Mouse (Mus musculus) neural tube, embryonic 12.5 days (tissue): ENCODE results near the gene Zfp202. TPM values are rescaled to one million over a fixed set of nuclear protein-coding genes. Genes with fewer than 3 reads are reported as not detected.

Source experiments
- ATAC-seq: fragments of 200-750 bp; cut with Nextera tagmentation; 2 replicates; pipeline ENCODE4 v1.8.0; 2017; ENCODE audit warnings: low read depth, mild to moderate bottlenecking, moderate TSS enrichment, moderate library complexity; ENCODE audit not compliant: low FRiP score
- H3K27ac ChIP-seq: fragments of 300-500 bp; sonication (generic); 2 replicates; pipeline ENCODE4 v1.5.1; 2016
- H3K27me3 ChIP-seq: fragments of 300-500 bp; sonication (generic); replicated peaks from 2 replicates; pipeline ENCODE4 v1.6.1; 2016; ENCODE audit warnings: mild to moderate bottlenecking
- H3K36me3 ChIP-seq: fragments of 300-500 bp; sonication (generic); 2 replicates; pipeline ENCODE4 v1.6.1; 2016; ENCODE audit warnings: mild to moderate bottlenecking
- H3K4me1 ChIP-seq: fragments of 300-500 bp; sonication (generic); 2 replicates; pipeline ENCODE4 v1.6.1; 2016
- H3K4me2 ChIP-seq: fragments of 300-500 bp; sonication (generic); replicated peaks from 2 replicates; pipeline ENCODE4 v1.6.1; 2016; ENCODE audit warnings: mild to moderate bottlenecking
- H3K4me3 ChIP-seq: fragments of 300-500 bp; sonication (generic); 2 replicates; pipeline ENCODE4 v1.5.1; 2016
- H3K9ac ChIP-seq: fragments of 300-500 bp; sonication (generic); 2 replicates; pipeline ENCODE4 v1.6.1; 2016; ENCODE audit warnings: mild to moderate bottlenecking
- H3K9me3 ChIP-seq: fragments of 300-500 bp; sonication (generic); 2 replicates; pipeline ENCODE4 v1.6.1; 2016; ENCODE audit warnings: mild to moderate bottlenecking
- WGBS: fragments of 180-500 bp; shearing (Covaris S2); methylation state at CpG from one replicate; pipeline ENCODE4 v1.1.7; 2016; 5-methylcytosine and 5-hydroxymethylcytosine counted together
- polyA plus RNA-seq: library from polyadenylated mRNA; unstranded; fragments of >200 nt; fragmentation: Nextera tagmentation; extraction: Ambion mirVana; gene quantifications from 2 replicates; pipeline ENCODE4 v1.2.1, GENCODE M21; 2016

The Zfp202 gene
- polyA plus RNA-seq, 1 experiment from 2014 or later: 8.1 TPM

DNA sequence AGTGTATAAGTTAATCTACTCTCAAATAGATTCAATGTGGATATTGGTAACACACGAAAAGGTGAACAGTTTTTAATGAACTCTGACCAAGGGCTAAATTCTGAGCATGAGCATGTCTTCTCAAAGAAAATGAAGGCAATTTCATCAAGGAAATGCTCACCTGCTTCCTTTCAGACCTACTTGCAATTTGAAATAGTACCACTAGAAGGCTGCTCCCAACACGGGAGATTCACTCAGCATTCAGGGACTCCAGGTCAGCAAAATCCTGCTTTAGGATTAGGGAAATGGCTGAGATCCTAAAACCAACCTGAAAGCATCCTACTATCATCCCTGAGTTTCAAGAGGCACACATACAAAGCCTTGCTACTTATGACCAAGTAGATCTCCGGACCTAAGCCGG lies 32.2 kb downstream of the Zfp202 start:
- Histone ChIP-seq H3K4me3 (no peak overlapping the region), H3K9ac (no peak overlapping the region)

DNA sequence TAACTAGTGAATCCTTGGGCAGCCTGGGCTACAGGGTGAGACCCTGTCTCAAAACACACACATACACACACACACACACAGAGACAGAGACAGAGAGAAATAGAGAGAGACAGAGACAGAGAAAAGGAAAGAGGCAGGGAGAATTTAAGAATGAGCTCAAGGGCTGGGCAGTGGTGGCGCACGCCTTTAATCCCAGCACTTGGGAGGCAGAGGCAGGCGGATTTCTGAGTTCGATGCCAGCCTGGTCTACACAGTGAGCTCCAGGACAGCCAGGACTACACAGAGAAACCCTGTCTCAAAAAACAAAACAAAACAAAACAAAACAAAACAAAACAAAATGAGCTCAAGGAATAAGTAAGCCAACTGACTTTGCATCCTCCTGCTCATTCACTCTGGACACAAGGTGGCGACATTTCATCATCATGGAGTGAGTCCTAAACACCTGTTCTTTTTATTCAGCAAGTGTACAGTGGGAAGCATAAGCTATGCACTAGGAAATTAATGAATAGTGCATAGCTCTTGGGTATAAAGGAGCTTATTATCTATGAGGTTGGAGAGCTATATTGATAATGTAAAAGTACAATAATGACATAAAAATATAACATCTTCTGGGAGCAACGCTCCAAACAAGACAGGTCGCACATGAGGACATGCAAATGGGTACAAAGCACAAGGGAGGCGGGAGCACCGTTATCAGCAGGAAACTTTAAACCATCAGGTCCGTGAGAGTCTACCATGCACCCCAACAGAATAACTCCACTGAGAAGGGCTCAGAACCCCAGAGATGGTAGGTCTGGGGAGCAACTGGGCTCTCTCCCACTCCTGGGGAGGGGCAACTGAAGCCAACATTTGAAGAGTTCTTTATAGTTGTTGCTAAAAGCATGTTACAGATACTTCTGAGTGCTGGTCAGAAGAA lies 36.0 kb downstream of the Zfp202 start:
- Histone ChIP-seq H3K4me3 (no peak overlapping the region), H3K4me1 (no peaks in the 10 kb centered on the region), H3K9me3 (no peaks in the 10 kb centered on the region), H3K36me3 (no peaks in the 10 kb centered on the region), H3K9ac (no peak overlapping the region), H3K4me2 (no peak overlapping the region), H3K27me3 (no peaks in the 10 kb centered on the region), H3K27ac (no peak overlapping the region)
- 75% methylated on average over 10 of the region's 10 CpGs for WGBS
- 0 out of 2 replicates have a peak, but pooled peaks have one; percentile 48 for ATAC-seq

More for the DNA sequence above, 32.2 kb downstream of the Zfp202 start:
- H3K36me3 ChIP-seq: no peaks in the 10 kb centered on the region
- no peaks in the 10 kb centered on the region for H3K4me1 ChIP-seq
- H3K27me3 ChIP-seq: no peaks in the 10 kb centered on the region
- H3K4me2 ChIP-seq: no peak overlapping the region
- WGBS: 78% methylated on average over 4 of the region's 4 CpGs
- H3K27ac ChIP-seq: no peak overlapping the region
- no peaks in the 10 kb centered on the region for H3K9me3 ChIP-seq
- no peak for ATAC-seq

DNA sequence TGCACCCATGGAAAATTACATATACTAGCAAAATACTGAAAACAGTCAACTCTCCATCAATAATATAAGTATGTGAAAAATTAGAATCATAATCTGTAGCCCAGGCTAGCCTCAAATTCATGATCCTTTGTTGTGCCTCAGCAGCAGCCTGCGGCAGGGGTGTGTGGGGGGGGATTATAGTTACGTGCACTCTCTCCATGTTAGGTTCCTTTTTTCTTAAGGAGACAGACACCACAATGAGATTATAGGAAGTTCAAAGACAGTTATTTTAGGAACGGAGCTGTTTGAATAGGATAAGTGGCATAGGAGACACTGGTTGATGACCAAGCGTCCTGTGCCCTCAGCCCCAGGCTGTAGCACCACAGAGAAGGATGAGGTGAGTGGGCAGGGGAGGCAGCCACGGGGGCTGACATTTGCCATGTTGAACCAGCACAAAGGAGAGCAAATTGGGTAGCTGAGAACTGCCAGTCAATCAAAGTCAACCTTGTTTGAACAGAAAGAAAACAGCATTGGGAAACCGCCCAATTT lies 36.8 kb downstream of the Zfp202 start:
- WGBS: 73% methylated on average over 6 of the region's 6 CpGs
- ATAC-seq: no peak

DNA sequence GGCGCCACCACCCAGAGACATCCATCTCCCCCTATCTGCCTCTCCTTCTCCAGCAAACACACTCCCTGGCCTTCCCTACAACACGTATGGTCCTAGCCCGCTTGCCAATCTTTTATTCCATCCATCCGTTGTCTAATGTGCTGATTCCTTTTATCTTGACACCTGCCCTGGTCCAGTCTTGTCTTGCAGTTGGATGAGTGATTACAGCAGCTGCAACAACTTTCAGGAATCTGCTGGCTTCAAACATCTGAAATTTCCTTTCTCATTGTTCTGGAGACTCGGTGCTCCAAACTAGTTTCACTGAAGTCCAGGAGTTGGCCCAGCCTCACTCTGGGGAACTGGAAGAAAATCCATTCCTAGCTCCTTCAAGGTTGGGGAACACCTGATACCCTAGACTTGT lies 37.4 kb downstream of the Zfp202 start:
- Histone ChIP-seq H3K27me3 (no peaks in the 10 kb centered on the region), H3K4me1 (no peaks in the 10 kb centered on the region), H3K9ac (no peak overlapping the region), H3K27ac (no peak overlapping the region), H3K36me3 (no peaks in the 10 kb centered on the region), H3K9me3 (no peaks in the 10 kb centered on the region), H3K4me2 (no peak overlapping the region), H3K4me3 (no peak overlapping the region)
- ATAC-seq: no peak
- 68% methylated on average over 5 of the region's 5 CpGs for WGBS

More for the DNA sequence above, 36.8 kb downstream of the Zfp202 start:
- H3K36me3 ChIP-seq: no peaks in the 10 kb centered on the region
- no peak overlapping the region for H3K4me3 ChIP-seq
- no peak overlapping the region for H3K9ac ChIP-seq
- no peaks in the 10 kb centered on the region for H3K27me3 ChIP-seq
- no peak overlapping the region for H3K4me2 ChIP-seq
- H3K9me3 ChIP-seq: no peaks in the 10 kb centered on the region
- H3K4me1 ChIP-seq: no peaks in the 10 kb centered on the region
- H3K27ac ChIP-seq: no peak overlapping the region

DNA sequence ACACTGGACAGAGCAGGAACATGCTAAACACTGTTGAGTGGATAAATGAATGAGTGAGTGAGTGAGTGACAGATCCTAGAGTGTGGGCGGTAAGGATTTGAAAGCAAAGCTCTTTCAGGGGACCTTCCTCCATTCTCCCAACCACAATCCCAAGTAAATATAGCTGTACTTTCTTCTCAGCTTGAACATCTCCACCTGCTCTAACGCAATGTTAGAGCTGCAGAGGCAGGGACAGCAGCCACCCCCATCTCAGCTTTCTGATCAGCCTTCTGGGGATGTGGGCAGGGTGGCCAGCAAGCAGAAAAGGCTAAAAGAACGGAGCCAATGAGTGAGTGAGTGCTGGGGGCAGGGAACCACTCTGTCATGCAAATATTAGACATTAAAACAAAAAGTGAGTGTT lies 38.9 kb downstream of the Zfp202 start:
- H3K4me1 ChIP-seq: no peaks in the 10 kb centered on the region
- ATAC-seq: no peak
- H3K9ac ChIP-seq: no peak overlapping the region
- H3K4me3 ChIP-seq: no peak overlapping the region
- no peak overlapping the region for H3K27ac ChIP-seq
- WGBS: 91% methylated on average over 3 of the region's 3 CpGs
- no peaks in the 10 kb centered on the region for H3K9me3 ChIP-seq
- no peaks in the 10 kb centered on the region for H3K27me3 ChIP-seq
- no peak overlapping the region for H3K4me2 ChIP-seq
- H3K36me3 ChIP-seq: no peaks in the 10 kb centered on the region

DNA sequence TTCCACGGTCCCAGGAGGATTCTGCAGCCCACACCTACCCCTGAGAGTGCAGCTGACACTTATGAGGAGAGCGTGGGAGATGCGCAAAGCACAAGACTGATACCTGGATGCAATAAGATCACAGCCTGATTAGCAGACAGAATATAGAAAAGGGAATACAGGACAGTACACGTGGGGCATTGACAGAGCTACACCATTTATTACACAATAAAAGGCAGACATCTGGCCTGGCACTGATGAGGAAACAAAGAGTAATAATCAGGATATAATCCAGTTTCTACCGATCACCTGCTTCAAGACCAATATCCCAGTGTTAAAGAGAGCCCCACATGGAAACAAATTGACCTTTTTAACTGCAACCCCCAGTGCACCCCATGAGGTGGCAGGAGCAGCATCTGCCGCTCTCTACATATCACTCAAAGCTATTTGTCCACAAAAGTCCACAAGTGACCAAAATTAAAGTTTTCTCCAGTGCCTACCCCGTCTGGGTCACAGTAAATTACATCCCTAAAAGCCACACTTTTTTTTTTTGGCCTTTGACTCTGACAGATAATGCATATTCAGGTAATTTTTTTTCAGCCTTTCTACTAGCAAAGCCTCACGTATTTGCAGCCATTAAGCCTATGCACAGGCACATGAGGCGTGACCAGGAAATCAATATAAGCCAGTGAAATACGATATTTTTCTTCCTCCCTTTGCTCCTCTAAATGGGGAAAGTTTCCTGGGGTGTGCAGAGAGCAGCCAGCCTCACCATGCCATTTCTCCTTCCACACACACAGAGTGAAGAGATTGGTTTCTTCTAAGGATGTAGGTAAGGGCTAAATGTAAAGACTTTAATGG lies 42.3 kb downstream of the Zfp202 start:
- H3K4me1 ChIP-seq: no peaks in the 10 kb centered on the region
- H3K4me2 ChIP-seq: no peak overlapping the region
- H3K27ac ChIP-seq: no peak overlapping the region
- H3K27me3 ChIP-seq: no peaks in the 10 kb centered on the region
- peak; percentile 61; the same call in 1 of the 2 replicates for ATAC-seq
- H3K9ac ChIP-seq: no peak overlapping the region
- H3K36me3 ChIP-seq: no peaks in the 10 kb centered on the region
- H3K4me3 ChIP-seq: no peak overlapping the region
- H3K9me3 ChIP-seq: no peaks in the 10 kb centered on the region
- WGBS: 51% methylated on average over 10 of the region's 10 CpGs

DNA sequence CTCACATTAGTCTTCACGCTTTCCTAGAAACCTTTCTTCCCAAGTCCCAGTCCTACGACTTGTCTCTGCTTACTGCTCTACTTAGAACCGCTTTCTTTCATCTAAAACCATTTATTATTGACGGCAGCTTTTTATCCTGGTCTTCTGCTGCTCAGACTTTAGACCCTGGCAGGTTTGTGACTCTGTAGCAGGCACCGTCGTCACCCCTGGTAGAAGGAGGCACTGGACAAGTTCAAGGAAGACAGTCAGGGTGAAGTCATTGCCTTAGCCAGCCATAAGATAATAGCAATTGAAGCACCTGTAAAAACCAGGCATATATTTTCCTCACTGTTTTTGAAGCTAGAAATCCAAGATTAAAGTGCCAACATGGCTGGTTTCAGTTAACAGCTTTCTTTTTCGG lies 43.1 kb downstream of the Zfp202 start:
- H3K4me3 ChIP-seq: no peak overlapping the region
- H3K36me3 ChIP-seq: no peaks in the 10 kb centered on the region
- no peaks in the 10 kb centered on the region for H3K27me3 ChIP-seq
- no peak overlapping the region for H3K27ac ChIP-seq
- H3K9me3 ChIP-seq: no peaks in the 10 kb centered on the region
- WGBS: 84% methylated on average over 7 of the region's 7 CpGs
- no peaks in the 10 kb centered on the region for H3K4me1 ChIP-seq
- no peak overlapping the region for H3K9ac ChIP-seq
- H3K4me2 ChIP-seq: no peak overlapping the region
- no peak for ATAC-seq

DNA sequence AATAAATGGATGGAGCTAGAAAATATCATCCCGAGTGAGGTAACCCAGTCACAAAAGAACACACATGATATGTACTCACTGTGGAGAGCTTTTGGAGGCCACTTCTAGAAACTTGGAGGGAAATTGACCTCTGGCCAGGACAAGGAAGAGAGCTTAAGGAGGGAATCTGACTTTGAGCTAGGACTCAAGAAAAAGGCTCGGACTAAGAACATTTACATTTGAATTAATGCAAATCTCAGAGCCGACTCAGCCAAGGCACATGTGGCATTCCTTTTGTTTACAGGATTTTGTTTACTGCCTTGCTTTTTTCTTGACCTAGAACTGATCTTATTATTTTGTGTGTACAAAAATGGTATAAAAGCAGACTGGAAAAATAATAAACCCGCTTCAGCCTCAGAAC lies 47.6 kb downstream of the Zfp202 start:
- no peak overlapping the region for H3K9ac ChIP-seq
- no peak overlapping the region for H3K4me3 ChIP-seq
- 21% methylated on average over 4 of the region's 4 CpGs for WGBS
- no peaks in the 10 kb centered on the region for H3K27me3 ChIP-seq
- peaks cover 8% of the 10 kb centered on the region; the same call in 1 of the 2 replicates for H3K4me1 ChIP-seq
- no peaks in the 10 kb centered on the region for H3K9me3 ChIP-seq
- no peak overlapping the region for H3K27ac ChIP-seq
- no peak overlapping the region for H3K4me2 ChIP-seq
- no peaks in the 10 kb centered on the region for H3K36me3 ChIP-seq
- ATAC-seq: no peak

DNA sequence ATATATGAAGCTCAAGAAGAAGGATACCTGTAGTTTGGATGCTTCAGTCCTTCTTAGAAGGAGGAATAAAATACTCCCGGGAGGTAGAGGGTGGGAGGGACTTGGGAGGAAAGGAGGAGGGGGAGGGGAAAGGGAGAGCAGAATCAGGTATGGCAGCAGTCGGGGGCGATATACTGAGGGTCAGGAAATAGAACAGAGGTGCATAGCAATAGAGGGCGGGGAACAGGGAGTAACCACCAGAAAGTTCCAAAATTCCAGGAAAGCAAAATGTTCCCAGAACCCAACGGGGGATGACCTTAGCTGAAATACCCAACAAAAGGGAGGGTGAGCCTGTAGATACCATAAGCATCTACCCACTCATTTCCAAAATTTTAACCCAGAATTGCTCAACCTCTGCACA lies 48.2 kb downstream of the Zfp202 start:
- Histone ChIP-seq H3K9me3 (no peaks in the 10 kb centered on the region), H3K27me3 (no peaks in the 10 kb centered on the region), H3K4me3 (no peak overlapping the region), H3K27ac (no peak overlapping the region), H3K4me1 (peaks cover 8% of the 10 kb centered on the region; the same call in 1 of the 2 replicates), H3K9ac (no peak overlapping the region), H3K4me2 (peak overlapping the region; percentile 68; the same call in 1 of the 2 replicates), H3K36me3 (no peaks in the 10 kb centered on the region)
- no peak for ATAC-seq
- 27% methylated on average over 5 of the region's 5 CpGs for WGBS

DNA sequence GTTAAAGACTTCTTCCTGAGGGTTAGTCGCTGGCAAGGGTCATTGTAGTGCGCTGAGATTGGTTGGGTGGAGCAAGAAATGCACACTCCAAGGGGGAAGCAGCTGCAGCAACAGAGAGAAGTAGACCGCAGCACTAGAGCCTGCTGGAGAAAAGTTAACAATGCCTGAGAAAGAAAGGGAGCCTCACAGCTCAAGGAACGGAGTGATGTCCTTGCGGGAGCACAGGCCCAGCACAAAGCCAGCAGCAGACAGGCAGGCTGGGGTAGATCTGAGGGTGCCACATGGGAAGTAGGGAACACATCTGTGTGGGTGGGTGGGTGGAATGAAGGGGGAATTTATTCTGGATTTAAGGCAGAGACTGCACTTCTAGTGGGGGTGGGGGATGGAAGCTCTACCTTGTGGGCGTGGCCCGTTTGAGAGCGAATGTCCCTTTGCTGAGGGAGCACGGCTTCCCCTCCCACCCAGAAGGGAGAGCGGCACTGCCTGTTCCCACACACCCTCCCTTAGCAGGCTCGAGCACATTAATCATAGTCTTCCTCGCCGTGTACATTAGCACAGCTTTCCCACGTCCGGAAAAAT lies 49.2 kb downstream of the Zfp202 start:
- Histone ChIP-seq H3K27me3 (no peaks in the 10 kb centered on the region), H3K4me3 (peak overlapping the region; percentile 37), H3K36me3 (no peaks in the 10 kb centered on the region), H3K9ac (peak overlapping the region; percentile 62), H3K9me3 (no peaks in the 10 kb centered on the region), H3K4me1 (peaks cover 8% of the 10 kb centered on the region; the same call in 1 of the 2 replicates), H3K27ac (peak overlapping the region; percentile 65), H3K4me2 (peak overlapping the region; percentile 68)
- WGBS: under 1% methylated on average over 15 of the region's 15 CpGs
- ATAC-seq: peak; percentile 89

DNA sequence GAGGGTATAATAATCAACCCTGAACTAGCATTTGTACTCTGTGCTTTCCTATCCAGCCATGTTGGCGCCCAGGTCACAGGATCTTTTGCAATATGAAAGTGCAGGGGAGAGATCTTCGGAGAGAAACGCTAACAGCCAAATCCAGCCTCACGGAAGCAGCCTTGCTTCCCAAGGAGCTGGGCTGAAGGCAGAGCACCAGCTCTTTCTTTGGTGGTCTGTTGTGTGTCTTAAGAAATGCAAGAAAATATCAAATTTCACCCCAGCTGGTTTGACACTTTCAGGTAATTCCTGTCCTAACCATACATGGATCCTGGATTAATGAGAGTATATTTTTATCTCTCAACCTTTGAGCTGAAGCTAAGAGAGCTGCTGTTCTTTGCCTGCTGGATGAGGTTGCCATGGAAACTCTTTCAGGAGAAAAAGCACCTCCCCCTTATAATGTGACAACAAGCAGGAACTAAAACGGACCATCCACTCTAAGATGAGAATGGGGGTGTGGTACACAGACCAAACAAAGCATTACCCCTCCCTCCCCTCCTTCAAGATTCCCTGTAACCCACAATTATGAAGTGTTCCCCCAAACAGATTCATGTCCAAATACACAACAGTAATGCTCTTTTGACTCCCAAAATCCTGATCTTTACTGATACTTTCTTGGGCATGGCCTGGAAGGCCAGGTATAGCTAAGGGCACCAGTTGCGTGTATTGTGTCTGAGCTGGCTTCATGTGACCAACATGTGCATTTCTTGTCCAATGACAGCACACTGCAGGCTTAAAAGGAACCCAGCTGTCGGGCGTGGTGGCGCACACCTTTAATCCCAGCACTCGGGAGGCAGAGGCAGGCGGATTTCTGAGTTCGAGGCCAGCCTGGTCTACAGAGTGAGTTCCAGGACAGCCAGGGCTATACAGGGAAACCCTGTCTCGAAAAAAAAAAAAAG lies 50.1 kb downstream of the Zfp202 start:
- ATAC-seq: peak; percentile 80
- Histone ChIP-seq H3K27ac (peak overlapping the region; percentile 65), H3K27me3 (no peaks in the 10 kb centered on the region), H3K4me2 (peak overlapping the region; percentile 68), H3K4me3 (peak overlapping the region; percentile 37), H3K9me3 (no peaks in the 10 kb centered on the region), H3K4me1 (peaks cover 8% of the 10 kb centered on the region; the same call in 1 of the 2 replicates), H3K9ac (peak overlapping the region; percentile 62), H3K36me3 (no peaks in the 10 kb centered on the region)
- 57% methylated on average over 13 of the region's 13 CpGs for WGBS
